Mouse (Mus musculus): ENCODE data around the gene Maco1. TPM values are rescaled to one million over a fixed set of nuclear protein-coding genes. Genes with fewer than 3 reads are reported as not detected.
"Not testable (repeated sequence)": the region's sequence is repeated elsewhere in the genome, so short reads cannot be mapped to it uniquely, and the experiment has no call there.

Maco1 gene
- polyA plus RNA-seq, 1 experiment, result 42.2 TPM

DNA sequence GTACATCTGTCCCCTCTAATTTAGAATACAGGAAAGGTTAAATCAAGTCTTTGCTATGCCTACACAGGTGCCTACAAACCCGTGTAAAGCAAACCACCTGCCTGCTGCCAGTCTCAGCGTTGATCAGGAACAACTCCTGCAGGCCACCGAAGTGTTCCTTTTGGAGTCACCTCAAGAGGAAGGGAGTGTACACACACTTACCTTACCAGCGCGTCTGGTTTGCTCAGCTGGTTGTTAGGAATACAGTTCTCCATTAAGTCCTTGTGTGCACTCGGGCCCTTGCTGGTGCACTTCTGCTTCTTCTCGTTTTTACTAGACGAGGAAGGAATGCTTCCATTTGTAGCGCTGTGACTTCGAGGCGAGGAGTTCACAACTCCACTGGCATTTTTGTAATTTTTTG is 25.3 kb downstream of the Maco1 start:
- H3K27ac ChIP-seq (ENCODE audit: insufficient read depth, low read length), result no peak overlapping the region
- H3K4me3 ChIP-seq (ENCODE audit: insufficient read depth, low read length), result no peak overlapping the region
- no peak for TF ChIP-seq CTCF (IDR thresholded peaks at IDR 0.05; ENCODE audit: extremely low read depth, insufficient read depth, low read length)
- H3K4me1 ChIP-seq (ENCODE audit: control insufficient read depth, insufficient read depth, low read length), result peaks cover 3% of the 10 kb centered on the region; the same call in 1 of the 2 replicates

DNA sequence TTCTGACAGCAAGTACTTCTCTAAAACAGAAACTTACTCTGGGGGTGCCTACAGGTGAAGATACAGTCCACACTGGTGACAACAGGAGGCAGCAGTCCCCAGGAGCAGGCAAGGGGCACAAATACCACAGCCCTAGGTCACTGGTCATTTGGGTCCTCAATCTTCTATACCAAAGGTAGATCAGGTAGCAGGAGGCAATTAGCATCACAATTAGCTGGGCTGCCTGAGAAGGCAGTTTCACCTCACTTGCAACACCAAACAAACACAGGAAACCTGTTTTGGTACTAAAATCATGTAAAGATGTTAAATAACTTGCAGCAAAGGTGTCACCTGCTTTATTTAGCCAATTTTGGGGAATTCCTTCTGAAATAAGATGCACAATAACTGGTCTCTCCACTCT is 26.8 kb downstream of the Maco1 start:
- Histone ChIP-seq H3K4me3 (ENCODE audit: insufficient read depth, low read length) (no peak overlapping the region), H3K4me1 (ENCODE audit: control insufficient read depth, insufficient read depth, low read length) (peaks cover 3% of the 10 kb centered on the region; the same call in 1 of the 2 replicates), H3K27ac (ENCODE audit: insufficient read depth, low read length) (no peak overlapping the region)
- no peak for TF ChIP-seq POLR2A (IDR thresholded peaks at IDR 0.05; ENCODE audit: extremely low read depth, insufficient read depth, low read length)

DNA sequence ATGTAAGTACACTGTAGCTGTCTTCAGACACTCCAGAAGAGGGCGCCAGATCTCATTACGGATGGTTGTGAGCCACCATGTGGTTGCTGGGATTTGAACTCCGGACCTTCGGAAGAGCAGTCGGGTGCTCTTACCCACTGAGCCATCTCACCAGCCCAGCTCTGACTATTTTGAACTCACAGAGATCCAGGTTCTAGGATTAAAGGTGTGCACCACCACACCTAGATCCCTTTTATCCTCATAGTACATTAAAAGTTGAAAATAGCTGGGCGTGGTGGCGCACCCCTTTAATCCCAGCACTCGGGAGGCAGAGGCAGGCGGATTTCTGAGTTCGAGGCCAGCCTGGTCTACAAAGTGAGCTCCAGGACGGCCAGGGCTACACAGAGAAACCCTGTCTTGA is 27.3 kb downstream of the Maco1 start:
- not testable (repeated sequence) for H3K4me3 ChIP-seq (ENCODE audit: insufficient read depth, low read length); H3K4me1 ChIP-seq (ENCODE audit: control insufficient read depth, insufficient read depth, low read length); H3K27ac ChIP-seq (ENCODE audit: insufficient read depth, low read length)

DNA sequence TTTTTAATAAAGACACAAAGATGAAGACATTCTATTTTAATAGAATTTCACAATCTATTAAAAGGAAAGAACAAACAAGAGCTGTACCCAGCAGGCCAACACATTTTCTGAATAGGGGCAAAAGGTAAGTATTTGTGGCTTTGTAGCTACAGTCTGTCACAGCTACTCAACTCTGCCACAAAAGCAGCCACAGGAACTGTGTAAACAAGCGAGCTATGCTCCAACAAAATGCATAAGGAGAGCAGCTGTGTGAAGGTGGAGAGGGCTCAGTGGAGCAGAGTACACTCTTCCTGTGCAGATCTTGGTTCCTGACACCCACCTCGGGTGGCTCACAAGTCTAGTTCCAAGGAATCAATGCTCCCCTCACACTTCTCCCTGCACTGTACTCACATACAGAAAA is 29.6 kb downstream of the Maco1 start:
- Histone ChIP-seq H3K4me1 (ENCODE audit: control insufficient read depth, insufficient read depth, low read length) (peaks cover 3% of the 10 kb centered on the region; the same call in 1 of the 2 replicates), H3K4me3 (ENCODE audit: insufficient read depth, low read length) (no peak overlapping the region), H3K27ac (ENCODE audit: insufficient read depth, low read length) (no peak overlapping the region)
- TF ChIP-seq CTCF (IDR thresholded peaks at IDR 0.05; ENCODE audit: extremely low read depth, insufficient read depth, low read length) (no peak), POLR2A (IDR thresholded peaks at IDR 0.05; ENCODE audit: extremely low read depth, insufficient read depth, low read length) (no peak)

DNA sequence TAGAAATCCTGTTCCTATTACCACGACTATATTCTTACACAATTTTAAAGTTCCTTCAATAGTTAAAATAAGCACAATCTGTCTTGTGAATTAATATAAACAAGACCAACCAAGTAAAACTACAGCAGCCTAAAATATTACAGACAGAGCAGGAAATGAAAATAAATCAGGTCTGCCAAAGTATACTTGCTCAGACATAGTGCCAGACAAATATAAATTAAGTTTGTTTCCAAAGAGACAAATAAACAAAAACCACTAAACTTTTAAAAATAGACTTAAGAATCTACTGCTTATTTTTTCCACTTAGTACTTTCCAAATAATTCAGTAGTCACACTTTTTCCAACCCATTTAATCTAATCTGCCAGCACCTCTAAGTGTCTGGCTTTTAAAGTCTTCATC is 32.1 kb downstream of the Maco1 start:
- H3K4me3 ChIP-seq (ENCODE audit: insufficient read depth, low read length), result no peak overlapping the region
- H3K4me1 ChIP-seq (ENCODE audit: control insufficient read depth, insufficient read depth, low read length), result peaks cover 3% of the 10 kb centered on the region; the same call in 1 of the 2 replicates
- TF ChIP-seq CTCF (IDR thresholded peaks at IDR 0.05; ENCODE audit: extremely low read depth, insufficient read depth, low read length) (no peak), POLR2A (IDR thresholded peaks at IDR 0.05; ENCODE audit: extremely low read depth, insufficient read depth, low read length) (no peak)
- H3K27ac ChIP-seq (ENCODE audit: insufficient read depth, low read length), result no peak overlapping the region

DNA sequence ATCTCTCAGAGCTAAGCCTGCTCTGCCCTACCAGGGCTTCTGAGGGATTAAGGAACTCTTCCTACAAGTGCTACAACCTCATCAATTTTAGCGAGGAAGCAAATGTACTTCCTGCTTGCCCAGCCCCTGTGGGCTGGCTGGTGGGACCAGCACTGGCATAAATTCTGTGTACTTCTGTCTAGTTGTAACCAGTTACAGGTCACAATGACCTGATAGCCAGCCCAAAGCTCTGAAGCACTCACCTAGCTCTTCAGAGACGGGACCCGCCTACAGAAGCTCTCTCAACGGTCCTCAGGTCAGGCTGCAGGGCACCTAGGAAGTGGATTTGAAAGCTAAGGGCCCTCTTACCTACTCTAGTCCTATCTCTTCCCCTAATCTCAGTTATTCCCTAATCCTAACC is 35.4 kb downstream of the Maco1 start:
- H3K4me3 ChIP-seq (ENCODE audit: insufficient read depth, low read length), result no peak overlapping the region
- H3K27ac ChIP-seq (ENCODE audit: insufficient read depth, low read length), result no peak overlapping the region
- peaks cover 10% of the 10 kb centered on the region for H3K4me1 ChIP-seq (ENCODE audit: control insufficient read depth, insufficient read depth, low read length)
- TF ChIP-seq CTCF (IDR thresholded peaks at IDR 0.05; ENCODE audit: extremely low read depth, insufficient read depth, low read length) (no peak), POLR2A (IDR thresholded peaks at IDR 0.05; ENCODE audit: extremely low read depth, insufficient read depth, low read length) (no peak)

DNA sequence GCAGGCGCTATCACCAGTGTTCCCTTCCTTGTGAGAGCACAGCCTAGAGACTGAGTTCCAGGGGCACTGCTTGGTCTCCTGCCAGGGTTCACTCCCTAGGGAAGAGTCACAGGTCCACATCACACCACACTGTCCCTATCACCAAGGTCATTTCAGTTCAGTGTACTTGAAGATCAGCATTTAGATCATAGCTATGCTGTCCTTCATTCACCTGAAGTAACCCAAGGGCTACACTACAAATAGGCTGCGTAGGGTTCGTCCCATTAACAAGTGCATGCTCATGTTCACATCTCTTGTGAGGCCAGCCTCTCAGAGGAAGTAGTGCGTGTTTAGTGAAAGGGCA is 38.9 kb downstream of the Maco1 start:
- Histone ChIP-seq H3K4me1 (ENCODE audit: control insufficient read depth, insufficient read depth, low read length) (peaks cover 10% of the 10 kb centered on the region), H3K4me3 (ENCODE audit: insufficient read depth, low read length) (no peak overlapping the region), H3K27ac (ENCODE audit: insufficient read depth, low read length) (no peak overlapping the region)
- TF ChIP-seq POLR2A (IDR thresholded peaks at IDR 0.05; ENCODE audit: extremely low read depth, insufficient read depth, low read length), result no peak
- no peak for TF ChIP-seq CTCF (IDR thresholded peaks at IDR 0.05; ENCODE audit: extremely low read depth, insufficient read depth, low read length)

DNA sequence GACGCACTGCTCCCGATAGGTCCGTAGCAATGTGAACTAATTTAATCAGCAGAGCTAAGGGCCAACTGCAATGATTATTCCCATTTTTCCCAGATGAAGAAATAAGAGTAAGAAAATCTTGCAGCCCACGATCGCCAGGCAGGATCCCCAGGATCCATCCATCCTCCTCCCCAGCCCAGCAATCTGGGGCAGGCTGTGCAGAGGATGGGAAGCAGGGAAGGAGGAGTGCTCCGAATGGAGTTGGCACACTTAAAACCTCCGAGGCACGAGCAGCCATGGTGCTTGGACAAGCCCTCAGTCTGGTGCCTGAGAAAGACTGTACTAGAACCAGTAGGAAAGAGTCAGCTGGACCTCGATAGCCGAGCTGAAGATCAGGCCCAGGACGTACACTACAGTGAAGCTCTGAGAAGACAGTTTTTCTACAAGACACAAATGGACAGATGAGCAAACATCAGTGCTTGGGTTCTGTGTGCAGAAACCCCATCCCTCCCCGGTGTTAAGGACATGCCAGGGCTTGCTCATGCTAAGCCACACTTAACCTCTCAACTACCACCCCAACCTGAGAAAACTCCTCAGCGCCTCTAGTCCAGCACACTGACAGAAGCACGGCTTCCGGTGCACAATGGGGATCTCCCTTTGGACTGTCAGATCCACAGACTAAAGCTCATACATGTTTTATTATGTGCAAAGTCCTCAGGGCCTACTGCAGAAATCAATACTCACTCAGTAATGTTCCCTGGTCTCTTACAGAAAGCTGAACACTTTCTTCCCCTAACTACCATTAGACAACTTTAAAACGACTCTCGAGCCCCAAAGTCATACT is 39.5 kb downstream of the Maco1 start:
- Histone ChIP-seq H3K27ac (ENCODE audit: insufficient read depth, low read length) (no peak overlapping the region), H3K4me3 (ENCODE audit: insufficient read depth, low read length) (no peak overlapping the region), H3K4me1 (ENCODE audit: control insufficient read depth, insufficient read depth, low read length) (peaks cover 10% of the 10 kb centered on the region)
- TF ChIP-seq CTCF (IDR thresholded peaks at IDR 0.05; ENCODE audit: extremely low read depth, insufficient read depth, low read length) (no peak), POLR2A (IDR thresholded peaks at IDR 0.05; ENCODE audit: extremely low read depth, insufficient read depth, low read length) (no peak)

DNA sequence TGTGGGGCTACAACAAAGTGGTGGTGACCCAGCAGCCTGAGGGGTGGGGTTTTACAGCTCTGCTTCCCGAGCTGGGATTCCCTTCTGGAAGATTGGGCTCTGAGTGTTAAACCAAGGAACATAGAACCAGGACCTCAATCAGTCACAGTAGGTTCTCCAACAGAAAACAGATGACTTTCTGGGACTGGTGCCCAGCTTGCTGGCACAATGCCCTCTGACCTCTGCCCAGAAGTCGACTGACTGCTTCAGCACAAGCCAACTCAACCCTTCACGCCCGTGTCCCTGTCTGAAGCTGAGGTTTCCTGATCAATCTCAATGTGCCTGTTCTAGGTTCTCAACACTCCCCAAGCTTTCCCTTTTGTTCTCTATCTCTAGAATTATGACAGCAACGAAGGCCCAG is 48.4 kb downstream of the Maco1 start:
- Histone ChIP-seq H3K4me1 (ENCODE audit: control insufficient read depth, insufficient read depth, low read length) (peaks cover 5% of the 10 kb centered on the region; the same call in 1 of the 2 replicates), H3K4me3 (ENCODE audit: insufficient read depth, low read length) (no peak overlapping the region), H3K27ac (ENCODE audit: insufficient read depth, low read length) (no peak overlapping the region)
- no peak for TF ChIP-seq POLR2A (IDR thresholded peaks at IDR 0.05; ENCODE audit: extremely low read depth, insufficient read depth, low read length)
- TF ChIP-seq CTCF (IDR thresholded peaks at IDR 0.05; ENCODE audit: extremely low read depth, insufficient read depth, low read length), result no peak

DNA sequence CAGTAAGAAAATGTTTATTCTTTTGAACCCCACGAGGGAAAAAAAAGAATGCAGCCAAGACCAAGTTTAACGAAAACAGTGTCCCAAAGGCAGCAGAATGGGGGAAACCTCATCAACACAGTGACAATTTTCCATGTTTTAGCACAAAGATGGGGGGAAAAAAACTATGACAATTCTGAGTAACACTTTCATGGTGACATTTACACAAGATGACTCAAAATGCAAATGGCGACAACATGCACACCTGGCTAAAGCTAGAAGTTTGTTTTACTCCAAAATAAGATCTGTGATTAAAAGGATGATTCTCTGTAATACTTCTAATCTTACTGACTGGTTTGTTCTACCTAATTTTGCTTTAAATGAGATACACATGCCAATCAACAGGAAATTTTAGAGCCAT is 50.4 kb downstream of the Maco1 start:
- TF ChIP-seq POLR2A (IDR thresholded peaks at IDR 0.05; ENCODE audit: extremely low read depth, insufficient read depth, low read length) (no peak), CTCF (IDR thresholded peaks at IDR 0.05; ENCODE audit: extremely low read depth, insufficient read depth, low read length) (no peak)
- H3K27ac ChIP-seq (ENCODE audit: insufficient read depth, low read length), result no peak overlapping the region
- H3K4me1 ChIP-seq (ENCODE audit: control insufficient read depth, insufficient read depth, low read length), result peaks cover 5% of the 10 kb centered on the region; the same call in 1 of the 2 replicates
- no peak overlapping the region for H3K4me3 ChIP-seq (ENCODE audit: insufficient read depth, low read length)
